Mouse (Mus musculus) right cerebral cortex, postnatal 36 days (tissue): ENCODE measurements around the gene Phactr2.
A peak's percentile ranks its signal among the peaks of the same experiment; 100 is the strongest.

ENCODE experiments used
- DNase-seq, 2 experiments: peaks; one replicate each; pipeline ENCODE4 v3.0.0; 2022; ENCODE audit warnings: low spot score in 2 of 2, mixed read lengths in 1 of 2

The Phactr2 gene

DNA sequence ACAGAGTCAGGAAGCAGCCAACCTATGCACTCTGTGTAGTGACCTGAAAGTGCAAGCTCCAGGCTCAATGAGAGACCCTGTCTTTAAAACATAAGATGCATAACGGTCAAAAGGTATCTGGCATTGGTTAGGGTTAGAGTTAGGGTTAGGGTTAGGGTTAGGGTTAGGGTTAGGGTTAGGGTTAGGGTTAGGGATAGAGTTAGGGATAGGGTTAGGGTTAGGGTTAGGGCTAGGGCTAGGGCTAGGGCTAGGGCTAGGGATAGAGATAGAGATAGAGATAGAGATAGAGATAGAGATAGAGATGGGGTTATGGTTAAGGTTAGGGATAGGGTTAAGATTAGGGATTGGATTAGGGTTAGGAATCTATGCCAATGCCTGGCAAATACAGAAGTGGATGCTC is 72.2 kb downstream of the Phactr2 start:
- no peak for DNase-seq

DNA sequence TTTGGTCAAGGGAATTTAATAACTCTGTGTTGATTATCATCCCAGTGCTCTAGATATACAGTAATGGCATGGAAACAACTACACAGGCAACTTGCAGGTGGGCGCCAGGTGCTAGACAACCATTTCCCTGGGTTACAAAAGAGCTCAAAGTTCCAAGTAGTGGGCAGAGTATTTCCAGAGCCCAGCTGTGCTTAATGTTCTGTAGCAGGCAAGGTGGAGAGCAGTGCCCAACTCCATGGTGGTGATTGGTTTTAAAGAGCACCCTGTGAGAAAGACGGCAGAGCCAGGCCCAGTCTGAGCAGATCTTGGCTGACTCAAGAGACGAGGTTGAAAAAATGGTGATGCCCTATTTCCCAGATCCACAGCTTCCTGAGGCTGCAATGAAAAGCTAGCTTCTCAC is 78.5 kb downstream of the Phactr2 start:
- DNase-seq: no peak

DNA sequence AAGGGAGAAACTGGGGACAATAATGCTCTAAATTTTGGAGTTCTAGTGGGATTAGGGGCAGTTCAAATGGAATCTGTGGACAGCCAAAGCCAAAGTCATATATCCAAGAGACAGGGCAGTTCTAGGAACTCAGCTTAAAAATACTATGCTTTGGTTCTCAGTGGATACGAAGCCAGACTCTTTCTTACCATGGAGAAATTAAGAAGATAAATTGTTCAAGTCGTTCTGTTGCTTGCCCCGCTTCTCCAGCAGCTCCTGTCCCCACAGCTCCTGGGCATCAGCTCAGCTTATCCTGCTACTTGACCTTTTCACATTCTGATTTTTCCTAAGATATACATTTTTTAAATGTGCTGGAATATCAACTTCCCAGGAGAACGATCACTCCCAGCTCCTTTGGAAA is 80.2 kb downstream of the Phactr2 start:
- no peak for DNase-seq

DNA sequence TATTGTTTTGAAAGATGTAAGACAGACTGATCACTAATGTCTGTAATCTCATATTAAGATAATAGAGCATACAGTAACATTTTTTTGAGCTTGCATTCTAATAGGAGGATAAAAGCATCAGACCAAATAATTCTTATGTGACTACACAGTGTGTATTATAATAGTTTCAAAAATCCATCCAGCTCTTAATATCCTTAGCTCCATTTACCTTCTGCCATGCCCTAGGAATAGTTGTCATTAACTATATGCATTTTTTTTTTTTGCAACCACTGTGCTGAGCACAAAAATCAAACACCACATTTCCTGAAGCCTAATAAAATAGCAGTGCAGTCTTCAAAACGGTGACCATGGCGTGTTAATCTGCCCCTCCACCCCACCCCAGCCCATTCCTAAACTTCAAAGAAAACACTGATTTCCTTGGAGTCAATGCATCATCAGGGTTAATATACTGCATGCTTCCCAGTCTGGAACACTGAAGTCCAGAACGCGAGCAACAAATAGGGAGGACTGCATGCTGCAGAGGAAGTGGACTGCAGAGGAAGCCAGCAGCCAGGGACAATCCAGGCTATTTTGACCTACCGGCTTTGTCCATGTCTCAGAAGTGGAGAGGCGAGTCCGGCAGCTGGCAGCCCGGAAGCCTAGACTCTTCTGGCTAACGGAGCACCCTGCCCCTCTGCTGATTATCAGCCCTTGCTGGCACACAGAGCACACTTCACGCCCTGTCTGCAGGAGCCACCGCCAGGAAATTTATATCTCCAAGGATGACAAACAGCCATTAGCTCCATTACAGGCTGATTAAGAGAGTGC is 85.9 kb downstream of the Phactr2 start:
- peak in 1 of 2 experiments; percentile 3 for DNase-seq

DNA sequence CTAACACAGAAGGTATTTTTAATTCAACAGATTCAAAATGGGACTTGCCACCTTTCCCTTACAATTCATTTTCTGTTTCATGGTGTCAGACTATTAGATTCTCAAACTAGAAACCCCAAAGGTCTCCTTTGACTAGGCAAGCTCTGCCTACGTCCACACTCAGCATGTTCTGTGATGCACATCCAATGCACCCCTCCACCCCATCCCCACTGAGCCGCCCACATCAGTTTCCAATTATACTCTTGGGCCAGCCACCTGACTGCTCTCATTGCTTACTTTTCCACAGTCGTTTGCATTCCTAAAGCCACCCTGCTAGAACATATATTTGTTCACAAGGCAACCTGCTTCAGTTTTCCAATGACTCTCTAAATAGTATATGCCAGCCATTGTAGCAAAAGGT is 89.3 kb downstream of the Phactr2 start:
- DNase-seq: no peak

DNA sequence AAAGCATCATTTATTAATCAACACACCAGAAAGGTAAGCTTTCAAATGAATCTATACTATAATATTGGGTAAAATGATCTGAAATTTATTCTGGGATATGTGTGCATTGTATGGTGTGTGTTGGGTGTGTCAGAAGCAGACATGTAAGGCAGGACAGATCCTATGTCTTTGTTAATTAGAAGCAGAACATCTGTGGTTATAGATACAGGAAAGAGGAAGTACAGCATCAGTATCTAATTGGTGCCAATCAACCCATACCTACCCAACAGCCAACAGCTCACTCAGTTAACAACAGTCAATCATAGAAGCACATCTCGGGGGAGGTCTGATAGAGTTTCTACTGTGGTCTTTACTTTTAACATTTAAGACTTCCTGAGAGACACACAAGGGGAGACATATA is 96.3 kb downstream of the Phactr2 start:
- no peak for DNase-seq

DNA sequence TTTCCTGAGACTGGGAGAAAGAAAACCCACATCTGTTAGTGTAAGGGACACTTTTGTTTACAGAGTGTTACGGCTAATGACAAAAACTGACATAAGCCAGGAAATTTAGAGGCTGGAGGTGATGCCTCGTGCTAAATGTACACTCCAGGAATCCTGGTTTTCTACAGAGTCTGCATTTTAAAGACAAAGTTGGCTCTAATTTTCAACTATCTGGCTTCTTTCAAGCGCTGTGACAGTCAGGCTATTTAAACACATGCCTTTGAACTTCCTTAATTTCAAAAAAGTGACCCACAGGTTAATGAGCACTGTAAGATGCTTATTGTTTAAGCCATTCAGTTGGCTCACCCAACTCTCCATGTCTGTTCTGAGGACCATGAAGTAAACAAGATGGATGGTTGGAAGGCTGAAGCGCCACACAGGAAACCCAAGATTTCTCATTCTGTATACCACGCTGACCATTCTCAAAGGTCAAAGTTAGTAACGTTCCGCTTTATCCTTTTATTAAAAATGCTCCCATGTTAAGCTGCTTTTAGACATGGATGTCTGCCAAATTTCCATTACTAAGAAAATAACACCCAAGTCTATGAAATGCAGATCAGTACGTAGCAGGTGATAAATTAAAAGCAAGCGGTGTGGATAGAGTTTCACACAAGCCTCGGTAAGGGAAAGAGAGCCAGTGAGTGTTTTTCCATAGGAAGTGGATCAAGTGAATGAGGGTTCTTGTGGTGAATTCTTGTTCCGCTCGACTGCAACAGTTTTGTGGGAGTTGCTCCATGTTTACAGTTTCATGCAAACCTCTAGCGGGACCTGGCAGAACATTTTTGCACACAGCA is 97.6 kb downstream of the Phactr2 start:
- no peak for DNase-seq

DNA sequence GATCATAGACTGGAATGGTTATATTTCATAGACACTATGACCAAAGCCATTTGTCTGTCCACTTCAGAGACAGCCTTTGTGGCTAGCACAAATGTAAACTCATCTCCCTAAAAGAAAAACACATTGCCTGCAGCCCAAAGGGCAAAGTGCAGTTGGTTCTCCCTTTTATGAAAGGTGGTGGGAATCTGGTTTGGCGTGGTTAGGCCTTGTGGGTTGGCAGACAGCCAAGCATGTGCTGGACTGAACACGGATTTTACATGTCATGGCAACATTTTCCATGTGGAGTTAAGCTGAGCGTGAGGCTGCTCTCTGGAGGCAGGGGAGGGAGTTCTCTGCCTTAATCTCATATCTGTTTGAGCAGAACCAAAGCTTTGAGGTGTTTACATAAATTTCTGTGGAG is 98.4 kb downstream of the Phactr2 start:
- no peak for DNase-seq

DNA sequence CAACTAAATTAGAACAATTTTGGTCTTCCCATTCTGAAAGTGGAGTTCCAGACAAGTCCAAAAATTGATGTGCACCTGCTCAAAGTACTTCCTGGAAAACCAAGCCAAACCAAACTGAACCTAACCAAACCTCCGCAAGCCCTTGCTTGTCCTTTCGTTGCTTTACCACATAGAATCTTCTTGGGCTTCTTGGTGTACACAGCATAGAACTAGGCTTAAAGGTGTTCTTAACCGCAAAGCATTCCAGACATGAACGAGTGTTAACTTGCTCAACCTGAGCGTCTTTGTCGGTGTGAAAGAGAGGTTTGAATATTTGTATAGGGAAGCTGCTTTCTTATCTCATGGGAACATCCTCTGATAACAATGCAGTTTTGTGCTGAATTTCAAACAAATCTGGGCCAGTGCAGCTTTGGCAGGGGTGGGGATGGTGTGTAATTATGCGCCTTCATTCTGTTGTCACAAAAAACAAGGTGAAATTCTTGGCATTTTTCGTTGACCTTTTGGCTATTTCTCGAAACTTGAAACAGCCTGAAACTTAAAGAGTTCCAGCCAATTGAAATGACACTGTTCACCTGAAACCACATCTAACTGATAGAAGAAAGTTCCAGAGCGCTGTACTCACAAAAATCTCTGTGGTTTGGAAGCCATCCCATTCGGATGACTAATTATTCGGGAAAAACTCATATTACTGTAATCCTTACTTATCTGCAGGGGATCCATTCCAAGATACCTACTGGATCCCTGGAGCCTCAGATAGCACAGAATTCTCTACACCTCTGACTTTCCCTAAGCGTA is 104.4 kb downstream of the Phactr2 start:
- DNase-seq: no peak

DNA sequence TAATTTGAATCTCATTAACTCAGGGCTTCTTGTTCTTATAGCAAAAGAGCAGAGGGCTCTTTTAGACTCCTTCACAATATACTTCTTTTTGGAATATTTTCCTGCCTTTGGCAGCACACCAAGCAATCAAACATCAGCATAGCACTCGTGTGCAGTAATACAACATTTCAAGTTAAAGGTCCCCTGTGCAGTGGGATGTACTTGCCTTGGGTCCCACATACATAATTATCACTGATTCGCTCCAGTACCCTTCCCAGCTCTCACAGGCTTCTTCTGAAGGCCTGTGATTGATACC is 110.0 kb downstream of the Phactr2 start:
- no peak for DNase-seq

DNA sequence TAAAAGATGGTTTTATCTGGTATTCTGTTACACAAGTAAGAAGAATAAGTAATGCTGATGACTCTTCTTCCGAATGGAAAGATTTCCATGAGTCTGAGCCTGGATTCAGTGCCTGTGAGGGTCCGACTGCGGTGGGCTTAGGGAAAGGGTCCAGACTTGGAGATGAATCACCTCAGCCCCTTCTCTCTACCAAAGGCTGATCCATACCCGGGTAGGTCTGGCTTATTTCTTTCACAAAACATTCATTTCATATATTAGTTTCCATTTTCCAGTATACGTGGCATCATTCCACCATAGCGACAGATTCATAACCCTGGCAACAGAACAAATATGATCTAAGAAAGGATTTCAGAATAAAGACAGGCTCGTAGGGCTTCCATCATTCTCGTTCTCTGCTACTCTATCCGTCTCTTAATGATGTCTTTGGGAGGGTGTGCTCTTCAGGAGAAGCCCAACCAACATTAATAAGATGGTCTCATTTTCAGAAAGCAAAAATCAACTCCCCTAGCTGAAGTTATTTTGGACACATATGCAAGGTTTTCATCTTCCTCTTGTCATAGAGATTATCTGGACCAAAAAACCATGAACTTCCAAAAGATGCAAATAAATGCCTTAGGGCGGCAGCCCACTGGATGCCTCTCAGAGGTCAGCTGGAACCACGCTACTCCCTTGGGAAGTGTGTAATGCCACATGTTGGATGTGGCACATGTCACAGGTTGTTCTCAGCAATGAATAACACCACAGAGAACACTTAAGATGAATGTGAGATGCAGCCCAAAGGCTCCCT is 110.5 kb downstream of the Phactr2 start:
- no peak for DNase-seq

DNA sequence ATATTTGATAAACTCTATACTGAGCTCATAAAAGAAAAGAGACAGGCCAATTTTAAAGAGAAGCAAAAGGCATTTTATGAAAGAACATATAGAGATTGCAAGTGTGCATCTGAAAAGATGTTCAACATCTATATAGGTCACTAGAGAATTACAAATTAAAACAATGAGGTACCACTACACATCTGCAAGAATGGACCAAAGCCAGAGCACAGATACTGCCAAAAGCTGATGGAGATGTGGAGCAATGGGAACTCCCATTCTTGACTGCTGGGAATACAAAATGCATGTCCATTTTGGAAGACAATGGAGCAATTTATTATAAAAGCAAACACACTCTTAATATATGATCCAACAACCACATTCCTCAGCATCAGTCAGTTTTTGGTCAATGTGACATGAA is 113.3 kb downstream of the Phactr2 start:
- no peak for DNase-seq

DNA sequence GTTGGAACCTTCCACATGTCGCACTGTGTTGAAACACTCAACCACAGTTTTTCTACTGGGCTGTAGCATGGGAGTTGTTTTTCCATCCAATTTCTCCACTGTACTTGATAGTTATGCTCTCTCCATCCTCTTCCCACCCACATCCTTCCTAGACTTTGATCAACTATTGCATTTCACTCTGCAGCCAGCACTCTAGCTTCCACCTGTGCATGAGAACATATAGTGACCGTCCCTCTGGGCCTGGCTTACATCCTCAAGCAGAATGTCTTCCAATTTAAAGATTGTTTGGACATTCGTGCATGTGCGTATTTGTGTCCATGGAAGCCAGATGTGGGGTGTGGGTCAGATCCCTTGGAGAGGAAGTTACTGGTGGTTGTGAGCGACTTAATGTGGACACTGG is 114.4 kb downstream of the Phactr2 start:
- no peak for DNase-seq

DNA sequence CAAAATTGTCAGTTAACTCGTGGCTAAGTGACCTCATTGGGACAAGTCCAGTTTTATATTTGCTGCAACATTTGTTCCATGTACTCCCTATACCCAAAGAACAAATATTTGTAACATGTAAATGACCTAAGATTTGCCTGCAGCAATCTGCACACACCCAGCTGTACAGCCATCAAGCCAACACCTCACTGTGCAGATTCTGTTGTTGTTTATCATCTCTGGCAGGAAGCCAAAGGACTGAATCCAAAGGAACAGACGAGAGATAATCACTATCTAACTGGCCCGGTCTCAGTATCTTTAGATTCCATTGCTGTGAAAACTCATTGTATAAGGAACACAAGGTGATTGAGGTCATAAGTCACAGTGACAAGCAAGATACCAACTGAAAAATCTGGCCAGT is 115.5 kb downstream of the Phactr2 start:
- no peak for DNase-seq

DNA sequence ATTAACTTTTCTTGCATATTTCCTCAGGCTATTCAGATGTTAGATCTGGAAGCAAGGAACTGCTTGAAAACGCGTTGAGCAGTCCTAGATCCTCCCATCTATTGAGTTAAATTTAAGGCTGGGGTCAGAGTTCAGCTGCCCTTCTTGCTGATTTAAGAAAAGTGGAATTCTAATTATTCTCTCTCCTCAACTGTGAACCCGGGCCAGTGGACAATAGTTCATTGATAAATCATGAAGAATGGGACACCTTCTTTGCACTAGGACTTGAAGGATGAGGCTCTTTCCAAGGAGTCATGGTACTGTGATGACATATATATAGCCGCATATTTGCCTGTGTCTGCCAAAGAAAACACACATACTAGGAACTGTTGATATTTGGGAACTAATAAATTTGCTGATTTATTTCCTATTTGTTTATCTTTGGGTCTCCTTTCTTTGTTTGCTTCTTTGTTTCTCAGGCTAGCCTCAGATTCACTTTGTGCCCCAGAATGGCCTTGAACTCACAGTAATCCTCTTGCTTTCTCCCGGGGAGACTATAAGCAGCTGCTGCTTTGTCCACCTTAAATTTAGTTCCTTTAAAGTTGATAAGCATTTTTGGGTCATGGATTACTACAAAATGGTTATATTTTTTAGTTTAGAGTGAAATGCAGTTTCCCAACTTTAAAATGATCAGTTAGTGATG is 127.5 kb downstream of the Phactr2 start:
- no peak for DNase-seq

DNA sequence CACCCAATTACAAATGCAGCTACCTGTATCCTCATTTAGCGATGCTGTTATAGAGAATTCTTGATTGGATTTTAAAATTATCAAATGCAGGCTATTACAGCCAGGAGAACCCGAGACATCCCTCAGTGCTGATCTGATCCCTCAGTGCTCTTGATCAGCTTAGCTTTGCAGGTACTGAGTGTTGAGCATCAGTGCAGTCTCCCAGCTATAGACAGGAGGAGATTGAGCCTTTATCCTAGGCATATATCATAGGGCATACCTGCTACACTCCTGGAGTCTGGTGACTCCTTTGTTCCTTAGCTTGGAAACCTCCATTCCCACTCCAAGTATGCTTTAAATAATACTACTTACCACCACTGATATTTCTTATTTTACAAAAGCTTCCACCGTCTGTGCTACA is 133.6 kb downstream of the Phactr2 start:
- DNase-seq: no peak

DNA sequence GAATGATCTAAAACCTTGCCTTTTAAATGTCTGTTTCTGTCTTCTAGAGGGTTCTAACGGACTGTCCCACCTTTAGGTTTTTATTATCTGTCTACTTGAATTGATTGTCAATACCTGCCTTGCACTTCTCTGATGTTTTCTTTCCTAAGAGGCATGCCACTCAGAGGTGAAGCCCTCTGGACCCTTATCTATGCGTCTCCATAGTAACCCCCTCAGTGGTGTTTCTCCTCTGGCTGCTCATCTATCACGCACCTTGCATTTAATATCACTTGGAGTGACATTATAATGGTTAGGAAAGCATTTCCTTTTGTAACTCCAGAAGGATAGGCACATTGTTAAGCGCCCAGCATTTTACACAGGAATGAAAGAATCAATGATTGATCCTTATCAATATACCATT is 137.2 kb downstream of the Phactr2 start:
- no peak for DNase-seq

DNA sequence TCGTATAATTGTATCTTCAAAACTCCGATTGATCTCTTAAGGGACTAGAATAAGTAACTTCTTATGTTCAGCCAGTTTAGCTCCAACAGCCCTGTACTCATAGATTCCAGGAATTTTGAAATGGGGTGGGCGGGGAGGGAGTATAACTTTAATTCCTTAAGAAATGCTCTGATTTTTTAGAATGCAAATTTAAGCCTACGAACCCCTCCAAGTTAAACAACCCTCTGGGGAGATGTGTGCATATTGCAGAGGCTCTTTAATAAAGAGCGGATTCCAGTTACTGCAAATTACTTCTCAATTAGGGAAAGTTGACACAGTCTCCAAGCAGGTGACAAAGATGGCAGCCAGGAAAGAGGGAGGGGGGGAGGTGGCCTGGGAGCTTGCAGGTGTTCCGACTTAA is 138.4 kb downstream of the Phactr2 start:
- DNase-seq: no peak

DNA sequence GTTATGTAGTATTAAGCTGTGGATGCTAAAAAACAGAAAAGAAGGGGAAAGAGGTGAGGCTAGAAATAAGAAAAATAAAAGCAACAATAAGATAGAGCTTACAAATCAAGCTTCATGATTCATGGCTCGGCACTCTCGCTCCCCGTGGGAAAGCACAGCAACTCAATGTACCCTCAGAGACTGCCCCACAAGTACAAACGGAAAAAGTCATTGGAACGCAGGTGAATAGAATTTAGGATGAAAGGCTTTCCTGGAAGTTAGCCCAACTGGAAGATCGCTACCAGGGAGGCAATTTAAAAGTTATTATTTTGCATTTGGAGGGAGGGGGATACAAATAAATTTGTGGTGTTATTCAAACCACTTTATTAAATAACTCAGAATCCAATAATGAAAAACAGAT is 138.9 kb downstream of the Phactr2 start:
- no peak for DNase-seq

DNA sequence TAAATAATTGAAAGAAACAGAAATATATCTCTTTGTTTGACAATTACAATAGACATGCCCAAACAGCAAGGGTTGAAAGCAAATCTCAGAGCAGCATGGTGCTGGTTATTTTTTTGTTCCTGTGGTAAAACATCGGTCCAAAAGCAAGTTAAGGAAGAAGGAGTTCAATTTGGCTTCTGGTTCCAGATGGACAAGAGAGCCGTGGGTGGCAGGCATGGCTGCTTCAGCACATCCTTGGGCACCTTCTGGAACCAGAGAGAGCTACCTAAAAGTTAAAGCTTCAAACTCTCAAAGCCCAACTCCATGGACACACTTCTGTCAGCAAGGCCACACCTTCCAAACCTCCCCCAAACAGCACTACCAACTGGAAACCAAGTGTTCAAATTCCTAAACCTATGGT is 140.4 kb downstream of the Phactr2 start:
- peak; percentile 10 to 22 for DNase-seq

DNA sequence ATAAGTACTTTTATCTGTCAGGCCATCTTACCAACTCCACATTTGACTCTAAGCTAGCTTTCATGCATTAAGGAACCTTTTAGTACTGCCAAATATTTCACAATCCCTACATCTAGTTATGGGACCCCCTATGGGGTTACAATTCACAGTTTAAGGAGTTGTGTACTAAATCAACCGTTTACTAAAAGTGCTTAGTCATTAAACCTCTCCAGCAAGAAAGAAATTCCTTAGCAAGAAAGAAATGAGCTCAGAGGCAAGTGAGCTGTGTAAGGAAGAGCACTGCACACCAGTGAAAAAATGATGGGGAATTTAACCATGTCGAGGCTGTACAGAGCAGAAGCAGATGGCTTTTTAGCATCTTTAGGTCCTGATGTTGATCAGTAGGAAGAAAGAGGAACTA is 141.2 kb downstream of the Phactr2 start:
- no peak for DNase-seq
